Mouse (Mus musculus): ENCODE measurements around the gene Tmem38b. TPM values are rescaled to one million over a fixed set of nuclear protein-coding genes. Genes with fewer than 3 reads are reported as not detected.
A peak's percentile ranks its signal among the peaks of the same experiment; 100 is the strongest.

Gene Tmem38b
- polyA plus RNA-seq, 1 experiment: 9.2 TPM

- H3K4me1 ChIP-seq (ENCODE audit: control insufficient read depth, insufficient read depth, low read length): no peaks in the 10 kb centered on the region
- no peak for TF ChIP-seq CTCF (IDR thresholded peaks at IDR 0.05; ENCODE audit: borderline replicate concordance, insufficient read depth, low read depth, low read length)
- no peak for TF ChIP-seq POLR2A (IDR thresholded peaks at IDR 0.05; ENCODE audit: borderline replicate concordance, insufficient read depth, low read length)
- H3K4me3 ChIP-seq (replicated peaks; ENCODE audit: insufficient read depth, low read depth, low read length): no peak overlapping the region
- no peaks in the 10 kb centered on the region for H3K27me3 ChIP-seq (ENCODE audit: control insufficient read depth, insufficient read depth, low read length)
- no peak for DNase-seq
- 88% methylated on average over 8 of the region's 8 CpGs for WGBS
- H3K27ac ChIP-seq (ENCODE audit: insufficient read depth, low read length): no peak overlapping the region
These were observed 23.0 kb downstream of the Tmem38b start for GRCm38 (mm10) chr4:53848816-53849215.

- no peak for DNase-seq
- Histone ChIP-seq H3K4me1 (ENCODE audit: control insufficient read depth, insufficient read depth, low read length) (no peaks in the 10 kb centered on the region), H3K27me3 (ENCODE audit: control insufficient read depth, insufficient read depth, low read length) (no peaks in the 10 kb centered on the region), H3K27ac (ENCODE audit: insufficient read depth, low read length) (no peak overlapping the region), H3K4me3 (replicated peaks; ENCODE audit: insufficient read depth, low read depth, low read length) (no peak overlapping the region)
- TF ChIP-seq POLR2A (IDR thresholded peaks at IDR 0.05; ENCODE audit: borderline replicate concordance, insufficient read depth, low read length) (no peak), CTCF (IDR thresholded peaks at IDR 0.05; ENCODE audit: borderline replicate concordance, insufficient read depth, low read depth, low read length) (no peak)
- no CpG with 5 or more reads among the region's 1 CpGs for WGBS
These were observed 24.0 kb downstream of the Tmem38b start for GRCm38 (mm10) chr4:53849804-53850203.

GRCm38 (mm10) chr4:53853333-53853732 lies 27.5 kb downstream of the Tmem38b start:
- no peaks in the 10 kb centered on the region for H3K4me1 ChIP-seq (ENCODE audit: control insufficient read depth, insufficient read depth, low read length)
- no peak for DNase-seq
- no peak overlapping the region for H3K4me3 ChIP-seq (replicated peaks; ENCODE audit: insufficient read depth, low read depth, low read length)
- 88% methylated on average over 1 of the region's 1 CpGs for WGBS
- no peak overlapping the region for H3K27ac ChIP-seq (ENCODE audit: insufficient read depth, low read length)
- TF ChIP-seq POLR2A (IDR thresholded peaks at IDR 0.05; ENCODE audit: borderline replicate concordance, insufficient read depth, low read length) (no peak), CTCF (IDR thresholded peaks at IDR 0.05; ENCODE audit: borderline replicate concordance, insufficient read depth, low read depth, low read length) (no peak)
- H3K27me3 ChIP-seq (ENCODE audit: control insufficient read depth, insufficient read depth, low read length): no peaks in the 10 kb centered on the region

- Histone ChIP-seq H3K27me3 (ENCODE audit: control insufficient read depth, insufficient read depth, low read length) (no peaks in the 10 kb centered on the region), H3K4me1 (ENCODE audit: control insufficient read depth, insufficient read depth, low read length) (no peaks in the 10 kb centered on the region), H3K27ac (ENCODE audit: insufficient read depth, low read length) (no peak overlapping the region), H3K4me3 (replicated peaks; ENCODE audit: insufficient read depth, low read depth, low read length) (no peak overlapping the region)
- 34% methylated on average over 18 of the region's 18 CpGs for WGBS
- TF ChIP-seq POLR2A (IDR thresholded peaks at IDR 0.05; ENCODE audit: borderline replicate concordance, insufficient read depth, low read length): no peak
- DNase-seq: no peak
These were observed 34.1 kb downstream of the Tmem38b start for GRCm38 (mm10) chr4:53859944-53860343.

GRCm38 (mm10) chr4:53862101-53862500 lies 36.3 kb downstream of the Tmem38b start:
- no peak for TF ChIP-seq POLR2A (IDR thresholded peaks at IDR 0.05; ENCODE audit: borderline replicate concordance, insufficient read depth, low read length)
- no peak for TF ChIP-seq CTCF (IDR thresholded peaks at IDR 0.05; ENCODE audit: borderline replicate concordance, insufficient read depth, low read depth, low read length)
- Histone ChIP-seq H3K27ac (ENCODE audit: insufficient read depth, low read length) (no peak overlapping the region), H3K4me3 (replicated peaks; ENCODE audit: insufficient read depth, low read depth, low read length) (no peak overlapping the region), H3K27me3 (ENCODE audit: control insufficient read depth, insufficient read depth, low read length) (no peaks in the 10 kb centered on the region), H3K4me1 (ENCODE audit: control insufficient read depth, insufficient read depth, low read length) (no peaks in the 10 kb centered on the region)
- DNase-seq: no peak
- 89% methylated on average over 6 of the region's 6 CpGs for whole genome bisulfite sequencing

DNA sequence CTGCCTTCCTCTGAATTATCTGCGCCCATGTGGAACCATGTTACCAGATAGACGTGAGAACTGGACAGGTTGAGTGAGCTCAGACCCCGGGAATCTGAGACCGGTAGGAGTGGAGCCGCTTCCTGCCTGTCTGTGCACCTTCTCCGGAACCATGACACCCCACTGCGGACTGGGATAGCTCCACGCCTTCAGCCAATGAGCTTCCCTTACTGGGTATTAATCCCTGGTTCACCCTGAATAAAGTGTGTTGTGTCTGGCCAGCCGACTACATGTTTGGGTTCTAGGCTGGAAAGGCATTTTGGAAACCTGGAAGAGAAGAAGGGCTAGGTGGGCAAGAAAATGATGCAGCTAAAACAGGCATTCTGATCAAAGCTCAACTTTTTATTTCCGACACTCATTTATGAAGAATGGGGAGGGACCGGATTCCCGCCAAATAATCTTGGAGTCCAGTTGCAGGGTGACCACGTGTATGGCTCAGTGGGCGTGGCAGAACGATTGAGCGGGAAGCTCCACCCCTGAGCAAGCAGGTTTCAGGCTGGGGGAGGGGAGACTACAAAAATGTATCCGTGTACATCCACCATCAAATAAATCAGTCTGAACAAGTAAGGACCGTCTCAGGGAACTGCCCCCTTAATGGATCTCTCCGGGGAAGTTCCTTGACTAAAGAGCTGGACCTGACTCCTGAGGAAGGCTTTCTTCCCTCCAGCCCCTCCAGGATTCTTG lies 38.4 kb downstream of the Tmem38b start:
- Histone ChIP-seq H3K4me3 (replicated peaks; ENCODE audit: insufficient read depth, low read depth, low read length) (no peak overlapping the region), H3K27ac (ENCODE audit: insufficient read depth, low read length) (no peak overlapping the region), H3K4me1 (ENCODE audit: control insufficient read depth, insufficient read depth, low read length) (no peaks in the 10 kb centered on the region), H3K27me3 (ENCODE audit: control insufficient read depth, insufficient read depth, low read length) (no peaks in the 10 kb centered on the region)
- WGBS: 90% methylated on average over 19 of the region's 19 CpGs
- no peak for DNase-seq
- no peak for TF ChIP-seq POLR2A (IDR thresholded peaks at IDR 0.05; ENCODE audit: borderline replicate concordance, insufficient read depth, low read length)
- TF ChIP-seq CTCF (IDR thresholded peaks at IDR 0.05; ENCODE audit: borderline replicate concordance, insufficient read depth, low read depth, low read length): no peak

GRCm38 (mm10) chr4:53866459-53866858 lies 40.6 kb downstream of the Tmem38b start:
- H3K27me3 ChIP-seq (ENCODE audit: control insufficient read depth, insufficient read depth, low read length): no peaks in the 10 kb centered on the region
- DNase-seq: no peak
- H3K27ac ChIP-seq (ENCODE audit: insufficient read depth, low read length): no peak overlapping the region
- no peak overlapping the region for H3K4me3 ChIP-seq (replicated peaks; ENCODE audit: insufficient read depth, low read depth, low read length)
- no peak for TF ChIP-seq CTCF (IDR thresholded peaks at IDR 0.05; ENCODE audit: borderline replicate concordance, insufficient read depth, low read depth, low read length)
- no peak for TF ChIP-seq POLR2A (IDR thresholded peaks at IDR 0.05; ENCODE audit: borderline replicate concordance, insufficient read depth, low read length)
- H3K4me1 ChIP-seq (ENCODE audit: control insufficient read depth, insufficient read depth, low read length): no peaks in the 10 kb centered on the region

GRCm38 (mm10) chr4:53878542-53879417 lies 52.9 kb downstream of the Tmem38b start:
- WGBS: 51% methylated on average over 24 of the region's 24 CpGs
- Histone ChIP-seq H3K27ac (ENCODE audit: insufficient read depth, low read length) (no peak overlapping the region), H3K4me3 (replicated peaks; ENCODE audit: insufficient read depth, low read depth, low read length) (no peak overlapping the region), H3K27me3 (ENCODE audit: control insufficient read depth, insufficient read depth, low read length) (no peaks in the 10 kb centered on the region), H3K4me1 (ENCODE audit: control insufficient read depth, insufficient read depth, low read length) (no peaks in the 10 kb centered on the region)
- TF ChIP-seq CTCF (IDR thresholded peaks at IDR 0.05; ENCODE audit: borderline replicate concordance, insufficient read depth, low read depth, low read length): no peak
- DNase-seq: peak in 1 of 2 experiments; percentile 14
